Mouse (Mus musculus) spleen, adult 2 months (tissue): ENCODE results near the gene Sbno2. TPM values are rescaled to one million over a fixed set of nuclear protein-coding genes. Genes with fewer than 3 reads are reported as not detected.

Experiments used
- DNase-seq, 2 experiments: peaks; one replicate each; pipeline versions ENCODE4 v3.0.0 to v3.0.0-alpha.2; 2012 to 2021; ENCODE audit warnings: low spot score in 2 of 2, low read depth in 1 of 2
- H3K27ac ChIP-seq: fragments of 200-500 bp; 2 replicates; pipeline ENCODE4 v1.5.1; 2012; ENCODE audit warnings: low read length, inconsistent platforms; ENCODE audit not compliant: insufficient read depth
- H3K27me3 ChIP-seq: fragments of 200-500 bp; 2 replicates; pipeline ENCODE4 v1.6.1; 2012; ENCODE audit warnings: mild to moderate bottlenecking, moderate library complexity, low read length, inconsistent platforms; ENCODE audit not compliant: control insufficient read depth, insufficient read depth
- H3K36me3 ChIP-seq: fragments of 200-500 bp; 2 replicates; pipeline ENCODE4 v1.6.1; 2012; ENCODE audit warnings: mild to moderate bottlenecking, low read length, inconsistent platforms; ENCODE audit not compliant: control insufficient read depth, insufficient read depth
- H3K4me1 ChIP-seq: fragments of 200-500 bp; 2 replicates; pipeline ENCODE4 v1.6.1; 2011; ENCODE audit warnings: inconsistent platforms; ENCODE audit not compliant: control insufficient read depth, insufficient read depth, insufficient read length
- H3K4me3 ChIP-seq: fragments of 200-500 bp; 2 replicates; pipeline ENCODE4 v1.5.1; 2011; ENCODE audit warnings: mild to moderate bottlenecking, inconsistent platforms; ENCODE audit not compliant: insufficient read depth, insufficient read length; ENCODE audit errors: extremely low read depth
- CTCF ChIP-seq: fragments of 200-500 bp; IDR thresholded peaks from 2 replicates; pipeline ENCODE4 v1.5.1; 2011; ENCODE audit warnings: mild to moderate bottlenecking, inconsistent platforms; ENCODE audit not compliant: insufficient read depth, insufficient read length, insufficient replicate concordance; ENCODE audit errors: extremely low read depth
- POLR2A ChIP-seq: fragments of 200-500 bp; IDR thresholded peaks from 2 replicates; pipeline ENCODE4 v1.6.1; 2011; ENCODE audit warnings: low read depth, low read length, inconsistent platforms
- WGBS: fragments of 180-500 bp; shearing (Covaris S2); methylation state at CpG from one replicate; pipeline ENCODE4 v1.1.7; 2018; 5-methylcytosine and 5-hydroxymethylcytosine counted together
- polyA plus RNA-seq: library from polyadenylated mRNA; depleted of rRNA; stranded (reverse); fragments of >200 nt; gene quantifications from 2 replicates; pipeline ENCODE4 v1.2.3, GENCODE M21; 2012

Gene Sbno2
- polyA plus RNA-seq, 1 experiment: 95.0 TPM

DNA sequence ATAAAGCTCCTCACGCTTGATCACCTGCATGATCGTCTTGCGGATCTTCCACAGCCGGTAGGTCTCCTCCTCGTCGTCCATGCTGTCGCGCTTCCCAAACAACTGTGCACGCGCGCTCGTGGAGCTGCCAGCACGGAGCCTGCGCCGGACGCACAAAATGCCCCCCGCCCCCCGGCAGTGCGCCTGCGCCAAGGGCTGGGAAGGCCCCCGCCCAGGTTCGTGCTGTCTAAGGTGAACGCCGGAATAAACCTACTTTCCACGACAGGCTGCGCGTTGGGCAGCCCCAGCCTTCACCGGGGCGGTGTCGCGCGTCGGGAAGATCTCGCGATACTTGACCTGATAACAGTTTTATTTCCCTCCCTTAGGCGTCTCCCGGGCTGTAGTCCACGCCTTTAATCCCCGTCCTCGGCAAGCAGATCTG, 65.8 kb downstream of the Sbno2 start, which contains the start of gene Polr2e:
Gene Polr2e (minus strand): TSS at position 237 of the 421 bp plus-strand sequence.
- peak within 1 kb of the TSS; percentile 58 for H3K27ac ChIP-seq
- TF ChIP-seq CTCF: no peak
- peak; percentile 48 for TF ChIP-seq POLR2A
- peak within 1 kb of the TSS; percentile 90 for H3K4me3 ChIP-seq
- WGBS: under 1% methylated on average over 40 of the region's 40 CpGs
- peak; percentile 93 to 94 for DNase-seq
- H3K27me3 ChIP-seq: no peaks in the 10 kb centered on the region
- H3K36me3 ChIP-seq: peaks cover 28% of the 10 kb centered on the region
- peaks cover 19% of the 10 kb centered on the region; the same call in 1 of the 2 replicates for H3K4me1 ChIP-seq

DNA sequence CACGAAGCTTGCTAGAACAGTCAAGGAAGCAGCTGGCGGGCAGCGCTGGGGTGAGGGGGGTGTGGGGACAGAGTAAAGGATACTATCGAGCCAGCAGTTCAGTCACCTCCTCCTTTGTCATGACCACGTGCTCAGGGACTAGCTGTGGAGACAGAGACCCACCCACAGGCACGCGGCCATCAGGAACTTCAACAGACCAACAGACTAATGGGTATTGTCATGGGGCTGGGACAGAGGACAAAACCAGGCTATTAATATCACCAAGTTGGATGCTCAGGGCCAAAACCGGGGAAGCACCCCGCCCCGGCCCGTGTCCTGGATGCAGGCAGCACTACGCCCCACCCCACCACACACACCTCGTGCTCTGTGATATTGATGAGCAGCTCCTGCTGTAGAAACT, 68.5 kb downstream of the Sbno2 start:
- no peaks in the 10 kb centered on the region for H3K27me3 ChIP-seq
- WGBS: 91% methylated on average over 13 of the region's 13 CpGs
- no peak for DNase-seq
- no peak overlapping the region for H3K27ac ChIP-seq
- H3K36me3 ChIP-seq: peaks cover 29% of the 10 kb centered on the region
- peaks cover 37% of the 10 kb centered on the region for H3K4me1 ChIP-seq
- no peak overlapping the region for H3K4me3 ChIP-seq
- TF ChIP-seq POLR2A: no peak

DNA sequence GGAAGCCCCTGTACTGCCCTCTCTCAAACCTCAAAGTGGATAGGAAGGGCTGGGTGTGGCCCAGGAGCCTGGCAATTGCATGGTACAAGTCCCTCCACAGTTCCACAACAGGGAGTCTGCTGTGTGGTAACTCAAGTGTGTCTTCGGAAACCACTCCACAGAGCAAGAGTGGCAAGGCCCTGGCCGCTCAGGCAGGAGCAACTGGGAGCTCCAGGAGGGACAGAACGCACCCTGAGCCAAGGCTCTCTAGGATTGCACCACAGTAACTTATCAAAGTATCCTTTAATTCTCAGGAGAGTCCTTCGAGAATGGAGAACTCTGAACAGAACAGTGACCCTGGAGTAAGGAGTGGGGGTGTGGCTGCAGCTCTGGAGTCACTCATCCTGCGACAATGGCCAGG, 69.7 kb downstream of the Sbno2 start:
- Histone ChIP-seq H3K27ac (peak overlapping the region; percentile 33; the same call in 1 of the 2 replicates), H3K4me1 (peaks cover 48% of the 10 kb centered on the region), H3K36me3 (peaks cover 40% of the 10 kb centered on the region), H3K27me3 (no peaks in the 10 kb centered on the region), H3K4me3 (no peak overlapping the region)
- TF ChIP-seq POLR2A (no peak), CTCF (no peak)
- DNase-seq: no peak
- 90% methylated on average over 5 of the region's 5 CpGs for WGBS

DNA sequence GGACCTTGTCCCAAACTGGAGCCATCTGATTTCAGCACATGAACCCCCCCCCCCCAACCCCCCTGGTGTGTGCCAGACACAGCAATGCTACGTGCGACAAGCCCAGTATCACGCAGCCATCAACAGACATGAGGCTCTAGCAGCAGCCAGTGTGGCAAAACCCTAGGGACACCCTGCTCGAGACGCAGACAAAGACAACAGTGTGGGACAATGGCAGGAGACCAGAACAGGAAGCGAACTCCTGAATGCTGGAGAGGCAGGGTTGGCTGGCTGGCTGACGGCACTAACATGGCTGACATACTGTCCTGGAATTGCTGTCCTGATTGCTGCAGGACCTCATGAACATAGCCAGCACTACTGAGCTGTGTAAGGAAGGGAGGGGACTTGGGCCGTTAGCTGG, 70.2 kb downstream of the Sbno2 start:
- H3K4me1 ChIP-seq: peaks cover 49% of the 10 kb centered on the region
- H3K27ac ChIP-seq: peak overlapping the region; percentile 33; the same call in 1 of the 2 replicates
- peaks cover 46% of the 10 kb centered on the region for H3K36me3 ChIP-seq
- no peaks in the 10 kb centered on the region for H3K27me3 ChIP-seq
- no peak overlapping the region for H3K4me3 ChIP-seq
- 91% methylated on average over 8 of the region's 8 CpGs for WGBS
- TF ChIP-seq POLR2A (no peak), CTCF (no peak)
- DNase-seq: no peak

DNA sequence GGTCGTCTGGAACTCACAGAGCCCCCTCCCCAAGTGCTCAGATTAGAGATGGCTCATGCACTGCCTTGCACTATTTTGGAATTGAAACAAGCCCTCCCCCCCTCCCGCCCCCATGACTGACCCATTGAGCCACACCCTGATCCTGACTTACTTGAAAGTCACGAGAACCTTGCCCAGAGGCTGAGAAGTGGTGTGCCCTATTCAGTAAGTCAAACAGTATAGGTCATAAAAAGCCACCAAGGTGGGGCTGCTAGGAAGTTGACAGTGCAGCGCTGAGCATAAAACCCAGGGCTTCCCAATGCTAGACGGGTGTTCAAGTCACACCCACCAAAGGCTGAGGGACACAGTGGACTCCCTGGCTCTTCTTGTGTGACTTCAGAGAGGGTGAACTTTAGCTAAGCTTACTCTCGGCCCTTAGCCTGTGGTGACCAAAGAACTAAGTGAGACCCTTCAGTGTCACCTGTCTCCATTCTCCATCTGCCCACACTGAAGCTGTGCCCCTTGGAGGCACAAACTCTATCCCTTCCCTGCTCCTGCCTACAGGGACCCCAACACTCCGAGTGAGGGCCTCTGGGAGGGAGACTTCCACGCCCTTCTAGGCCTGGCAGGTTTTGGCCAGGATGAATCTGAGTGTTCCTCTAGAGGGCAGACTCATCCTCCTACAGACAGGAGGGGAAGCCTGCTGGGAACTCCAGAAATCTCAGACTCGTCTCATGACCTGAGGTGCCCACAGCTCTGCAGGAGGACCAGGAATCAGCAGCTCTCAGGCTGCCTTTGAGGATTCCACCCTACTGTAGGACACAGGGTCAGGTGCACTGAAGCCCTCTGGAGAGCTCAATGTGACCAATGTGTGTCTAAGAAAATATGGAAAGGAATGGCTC, 71.6 kb downstream of the Sbno2 start:
- TF ChIP-seq CTCF: peak; percentile 23; the same call in 1 of the 2 replicates
- TF ChIP-seq POLR2A: no peak
- H3K27me3 ChIP-seq: no peaks in the 10 kb centered on the region
- peaks cover 57% of the 10 kb centered on the region for H3K36me3 ChIP-seq
- H3K27ac ChIP-seq: peak overlapping the region; percentile 96
- 26% methylated on average over 9 of the region's 9 CpGs for WGBS
- no peak for DNase-seq
- H3K4me1 ChIP-seq: peaks cover 45% of the 10 kb centered on the region
- no peak overlapping the region for H3K4me3 ChIP-seq

DNA sequence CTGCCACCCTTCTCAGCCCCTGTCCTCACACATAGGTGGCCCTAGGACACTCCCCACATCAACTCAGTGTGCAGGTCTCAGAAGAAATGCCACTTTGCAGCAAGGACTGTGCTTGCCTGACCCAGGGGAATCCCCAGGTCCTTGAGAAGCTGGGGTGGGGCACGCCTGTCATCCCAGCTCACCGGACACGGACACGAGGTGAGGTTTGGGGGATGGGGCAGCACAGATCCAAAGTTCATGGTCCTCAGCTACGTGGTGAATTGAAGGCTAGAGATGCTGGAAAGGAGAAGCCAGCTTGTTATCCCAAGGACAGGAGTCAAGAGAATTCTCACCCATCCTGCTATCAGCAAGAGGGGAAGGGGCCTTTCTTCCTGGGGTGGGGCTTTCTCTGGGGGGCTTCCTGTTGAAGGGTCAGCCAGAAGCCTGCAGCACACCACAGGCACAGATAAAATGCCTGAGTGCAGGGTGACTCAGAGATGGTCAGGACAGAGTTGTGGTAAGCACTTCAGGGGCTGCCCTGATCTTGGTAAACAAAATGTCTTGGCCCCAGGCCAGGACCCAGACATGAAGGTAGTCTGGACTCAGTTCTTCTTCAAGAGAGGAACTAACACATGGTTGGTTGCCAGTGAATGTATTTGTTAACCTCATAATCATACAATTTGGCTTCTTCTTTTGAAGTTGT, 72.4 kb downstream of the Sbno2 start:
- Histone ChIP-seq H3K27me3 (no peaks in the 10 kb centered on the region), H3K4me3 (no peak overlapping the region), H3K4me1 (peaks cover 42% of the 10 kb centered on the region), H3K27ac (peak overlapping the region; percentile 96), H3K36me3 (peaks cover 61% of the 10 kb centered on the region)
- 6% methylated on average over 5 of the region's 5 CpGs for WGBS
- peak; percentile 71 to 86 for DNase-seq
- TF ChIP-seq CTCF: no peak
- TF ChIP-seq POLR2A: no peak
